Mouse (Mus musculus): Measurements from ENCODE around the gene Rabgap1l.

Rabgap1l gene

GRCm38 (mm10) chr1:160251388-160252007 is 541.5 kb downstream of the Rabgap1l start:
- DNase-seq (ENCODE audit: extremely low spot score, low read depth, low spot score): no peak

- DNase-seq (ENCODE audit: extremely low spot score, low read depth, low spot score): no peak
Observed at GRCm38 (mm10) chr1:160250782-160251181, 542.2 kb downstream of the Rabgap1l start.

GRCm38 (mm10) chr1:160249786-160250185 is 543.2 kb downstream of the Rabgap1l start:
- no peak for DNase-seq (ENCODE audit: extremely low spot score, low read depth, low spot score)

GRCm38 (mm10) chr1:160247473-160247872 is 545.5 kb downstream of the Rabgap1l start:
- no peak for DNase-seq (ENCODE audit: extremely low spot score, low read depth, low spot score)

GRCm38 (mm10) chr1:160246844-160247243 is 546.2 kb downstream of the Rabgap1l start:
- DNase-seq (ENCODE audit: extremely low spot score, low read depth, low spot score): no peak

- no peak for DNase-seq (ENCODE audit: extremely low spot score, low read depth, low spot score)
Observed at GRCm38 (mm10) chr1:160245954-160246353, 547.1 kb downstream of the Rabgap1l start.

GRCm38 (mm10) chr1:160244689-160245088 is 548.3 kb downstream of the Rabgap1l start:
- no peak for DNase-seq (ENCODE audit: extremely low spot score, low read depth, low spot score)

GRCm38 (mm10) chr1:160240091-160240490 is 552.9 kb downstream of the Rabgap1l start:
- DNase-seq (ENCODE audit: extremely low spot score, low read depth, low spot score): no peak

GRCm38 (mm10) chr1:160238852-160239443 is 554.1 kb downstream of the Rabgap1l start:
- no peak for DNase-seq (ENCODE audit: extremely low spot score, low read depth, low spot score)

- no peak for DNase-seq (ENCODE audit: extremely low spot score, low read depth, low spot score)
Observed at GRCm38 (mm10) chr1:160237981-160238380, 555.0 kb downstream of the Rabgap1l start.

GRCm38 (mm10) chr1:160233921-160234320 is 559.1 kb downstream of the Rabgap1l start:
- DNase-seq (ENCODE audit: extremely low spot score, low read depth, low spot score): no peak

GRCm38 (mm10) chr1:160232113-160232512 is 560.9 kb downstream of the Rabgap1l start:
- no peak for DNase-seq (ENCODE audit: extremely low spot score, low read depth, low spot score)

GRCm38 (mm10) chr1:160231013-160231412 is 562.0 kb downstream of the Rabgap1l start:
- peak; percentile 53 for DNase-seq (ENCODE audit: extremely low spot score, low read depth, low spot score)

GRCm38 (mm10) chr1:160227850-160228249 is 565.2 kb downstream of the Rabgap1l start:
- DNase-seq (ENCODE audit: extremely low spot score, low read depth, low spot score): no peak

- no peak for DNase-seq (ENCODE audit: extremely low spot score, low read depth, low spot score)
Observed at GRCm38 (mm10) chr1:160227196-160227595, 565.8 kb downstream of the Rabgap1l start.

GRCm38 (mm10) chr1:160224093-160224492 is 568.9 kb downstream of the Rabgap1l start:
- no peak for DNase-seq (ENCODE audit: extremely low spot score, low read depth, low spot score)

GRCm38 (mm10) chr1:160217898-160218297 is 575.1 kb downstream of the Rabgap1l start:
- DNase-seq (ENCODE audit: extremely low spot score, low read depth, low spot score): no peak

- DNase-seq (ENCODE audit: extremely low spot score, low read depth, low spot score): no peak
Observed at GRCm38 (mm10) chr1:160214171-160214570, 578.8 kb downstream of the Rabgap1l start.

GRCm38 (mm10) chr1:160212703-160213669 is 580.0 kb downstream of the Rabgap1l start, which contains the start of gene Cacybp:
TSS of gene Cacybp (minus strand) at chr1:160212875.
- DNase-seq (ENCODE audit: extremely low spot score, low read depth, low spot score): peak; percentile 95

- no peak for DNase-seq (ENCODE audit: extremely low spot score, low read depth, low spot score)
Observed at GRCm38 (mm10) chr1:160212123-160212691, 580.8 kb downstream of the Rabgap1l start.

- DNase-seq (ENCODE audit: extremely low spot score, low read depth, low spot score): no peak
Observed at GRCm38 (mm10) chr1:160211597-160212122, 581.4 kb downstream of the Rabgap1l start.

All from hindlimb bud, embryonic 11.5 days (tissue).